Mouse (Mus musculus): Measurements from ENCODE around the gene Csnk2a1. TPM values are rescaled to one million over a fixed set of nuclear protein-coding genes. Genes with fewer than 3 reads are reported as not detected.

The Csnk2a1 gene
- total and polyA plus RNA-seq, 3 experiments, result 16.4 to 190 (median 187) TPM

- no peak for ATAC-seq (ENCODE audit: extremely low read depth, insufficient number of reproducible peaks, low FRiP score, poor library complexity, severe bottlenecking)
- peaks cover 87% of the 10 kb centered on the region for H3K36me3 ChIP-seq (replicated peaks)
- no peak overlapping the region for H3K4me3 ChIP-seq (ENCODE audit: low read depth, low read length)
- TF ChIP-seq TAL1 (conservative IDR thresholded peaks at IDR 0.05; ENCODE audit: low read depth, low read length) (no peak), CTCF (IDR thresholded peaks at IDR 0.05; ENCODE audit: low read depth, low read length) (no peak), POLR2AphosphoS5 (IDR thresholded peaks at IDR 0.05; ENCODE audit: insufficient replicate concordance, low read depth, low read length) (no peak), GATA1 (IDR thresholded peaks at IDR 0.05; ENCODE audit: borderline replicate concordance, low read length) (no peak), GATA2 (IDR thresholded peaks at IDR 0.05; ENCODE audit: borderline replicate concordance, low read depth, low read length) (no peak)
- DNase-seq (ENCODE audit: low spot score), result no peak
- H3K27me3 ChIP-seq (ENCODE audit: insufficient read depth, low read length), result no peaks in the 10 kb centered on the region
- peaks cover 10% of the 10 kb centered on the region for H3K4me1 ChIP-seq (ENCODE audit: insufficient read depth, low read depth, low read length)
- H3K9me3 ChIP-seq (replicated peaks), result no peaks in the 10 kb centered on the region
Observed at GRCm38 (mm10) chr2:152302862-152303261, 76.2 kb downstream of the Csnk2a1 start.

GRCm38 (mm10) chr2:152303781-152304180 lies 77.1 kb downstream of the Csnk2a1 start:
- H3K36me3 ChIP-seq (replicated peaks), result peaks cover 87% of the 10 kb centered on the region
- no peak overlapping the region for H3K4me3 ChIP-seq (ENCODE audit: low read depth, low read length)
- TF ChIP-seq POLR2AphosphoS5 (IDR thresholded peaks at IDR 0.05; ENCODE audit: insufficient replicate concordance, low read depth, low read length), result no peak
- TF ChIP-seq GATA1 (IDR thresholded peaks at IDR 0.05; ENCODE audit: borderline replicate concordance, low read length), result no peak
- no peak for TF ChIP-seq CTCF (IDR thresholded peaks at IDR 0.05; ENCODE audit: low read depth, low read length)
- no peak for TF ChIP-seq TAL1 (conservative IDR thresholded peaks at IDR 0.05; ENCODE audit: low read depth, low read length)
- TF ChIP-seq GATA2 (IDR thresholded peaks at IDR 0.05; ENCODE audit: borderline replicate concordance, low read depth, low read length), result no peak
- no peaks in the 10 kb centered on the region for H3K27me3 ChIP-seq (ENCODE audit: insufficient read depth, low read length)
- H3K9me3 ChIP-seq (replicated peaks), result no peaks in the 10 kb centered on the region
- DNase-seq (ENCODE audit: low spot score), result no peak
- peaks cover 8% of the 10 kb centered on the region for H3K4me1 ChIP-seq (ENCODE audit: insufficient read depth, low read depth, low read length)
- no peak for ATAC-seq (ENCODE audit: extremely low read depth, insufficient number of reproducible peaks, low FRiP score, poor library complexity, severe bottlenecking)

- H3K36me3 ChIP-seq (replicated peaks), result peaks cover 94% of the 10 kb centered on the region
- no peaks in the 10 kb centered on the region for H3K27me3 ChIP-seq (ENCODE audit: insufficient read depth, low read length)
- TF ChIP-seq GATA2 (IDR thresholded peaks at IDR 0.05; ENCODE audit: borderline replicate concordance, low read depth, low read length) (no peak), TAL1 (conservative IDR thresholded peaks at IDR 0.05; ENCODE audit: low read depth, low read length) (no peak), GATA1 (IDR thresholded peaks at IDR 0.05; ENCODE audit: borderline replicate concordance, low read length) (no peak), CTCF (IDR thresholded peaks at IDR 0.05; ENCODE audit: low read depth, low read length) (no peak), POLR2AphosphoS5 (IDR thresholded peaks at IDR 0.05; ENCODE audit: insufficient replicate concordance, low read depth, low read length) (no peak)
- peaks cover 8% of the 10 kb centered on the region for H3K4me1 ChIP-seq (ENCODE audit: insufficient read depth, low read depth, low read length)
- ATAC-seq (ENCODE audit: extremely low read depth, insufficient number of reproducible peaks, low FRiP score, poor library complexity, severe bottlenecking) (no peak), DNase-seq (ENCODE audit: low spot score) (no peak)
- H3K9me3 ChIP-seq (replicated peaks), result no peaks in the 10 kb centered on the region
- H3K4me3 ChIP-seq (ENCODE audit: low read depth, low read length), result no peak overlapping the region
Observed at GRCm38 (mm10) chr2:152305480-152305879, 78.8 kb downstream of the Csnk2a1 start.

GRCm38 (mm10) chr2:152307186-152307585 lies 80.5 kb downstream of the Csnk2a1 start:
- ATAC-seq (ENCODE audit: extremely low read depth, insufficient number of reproducible peaks, low FRiP score, poor library complexity, severe bottlenecking), result no peak
- no peak for DNase-seq (ENCODE audit: low spot score)
- Histone ChIP-seq H3K27me3 (ENCODE audit: insufficient read depth, low read length) (no peaks in the 10 kb centered on the region), H3K36me3 (replicated peaks) (peaks cover 98% of the 10 kb centered on the region), H3K4me3 (ENCODE audit: low read depth, low read length) (no peak overlapping the region), H3K9me3 (replicated peaks) (no peaks in the 10 kb centered on the region), H3K4me1 (ENCODE audit: insufficient read depth, low read depth, low read length) (peaks cover 10% of the 10 kb centered on the region)
- TF ChIP-seq GATA2 (IDR thresholded peaks at IDR 0.05; ENCODE audit: borderline replicate concordance, low read depth, low read length) (no peak), CTCF (IDR thresholded peaks at IDR 0.05; ENCODE audit: low read depth, low read length) (no peak), TAL1 (conservative IDR thresholded peaks at IDR 0.05; ENCODE audit: low read depth, low read length) (no peak), GATA1 (IDR thresholded peaks at IDR 0.05; ENCODE audit: borderline replicate concordance, low read length) (no peak), POLR2AphosphoS5 (IDR thresholded peaks at IDR 0.05; ENCODE audit: insufficient replicate concordance, low read depth, low read length) (no peak)

- ATAC-seq (ENCODE audit: extremely low read depth, insufficient number of reproducible peaks, low FRiP score, poor library complexity, severe bottlenecking), result no peak
- Histone ChIP-seq H3K9me3 (replicated peaks) (no peaks in the 10 kb centered on the region), H3K36me3 (replicated peaks) (peaks cover 99% of the 10 kb centered on the region), H3K27me3 (ENCODE audit: insufficient read depth, low read length) (no peaks in the 10 kb centered on the region), H3K4me1 (ENCODE audit: insufficient read depth, low read depth, low read length) (peaks cover 2% of the 10 kb centered on the region; the same call in 1 of the 2 replicates), H3K4me3 (ENCODE audit: low read depth, low read length) (no peak overlapping the region)
- TF ChIP-seq POLR2AphosphoS5 (IDR thresholded peaks at IDR 0.05; ENCODE audit: insufficient replicate concordance, low read depth, low read length), result no peak
- TF ChIP-seq GATA1 (IDR thresholded peaks at IDR 0.05; ENCODE audit: borderline replicate concordance, low read length), result no peak
- no peak for TF ChIP-seq TAL1 (conservative IDR thresholded peaks at IDR 0.05; ENCODE audit: low read depth, low read length)
- no peak for TF ChIP-seq CTCF (IDR thresholded peaks at IDR 0.05; ENCODE audit: low read depth, low read length)
- TF ChIP-seq GATA2 (IDR thresholded peaks at IDR 0.05; ENCODE audit: borderline replicate concordance, low read depth, low read length), result no peak
- no peak for DNase-seq (ENCODE audit: low spot score)
Observed at GRCm38 (mm10) chr2:152312996-152313395, 86.4 kb downstream of the Csnk2a1 start.

- Histone ChIP-seq H3K36me3 (replicated peaks) (peaks cover 99% of the 10 kb centered on the region), H3K27me3 (ENCODE audit: insufficient read depth, low read length) (no peaks in the 10 kb centered on the region), H3K4me3 (ENCODE audit: low read depth, low read length) (no peak overlapping the region), H3K9me3 (replicated peaks) (no peaks in the 10 kb centered on the region), H3K4me1 (ENCODE audit: insufficient read depth, low read depth, low read length) (peaks cover 2% of the 10 kb centered on the region; the same call in 1 of the 2 replicates)
- ATAC-seq (ENCODE audit: extremely low read depth, insufficient number of reproducible peaks, low FRiP score, poor library complexity, severe bottlenecking) (no peak), DNase-seq (ENCODE audit: low spot score) (no peak)
- TF ChIP-seq TAL1 (conservative IDR thresholded peaks at IDR 0.05; ENCODE audit: low read depth, low read length) (no peak), CTCF (IDR thresholded peaks at IDR 0.05; ENCODE audit: low read depth, low read length) (no peak), POLR2AphosphoS5 (IDR thresholded peaks at IDR 0.05; ENCODE audit: insufficient replicate concordance, low read depth, low read length) (no peak), GATA1 (IDR thresholded peaks at IDR 0.05; ENCODE audit: borderline replicate concordance, low read length) (no peak), GATA2 (IDR thresholded peaks at IDR 0.05; ENCODE audit: borderline replicate concordance, low read depth, low read length) (no peak)
Observed at GRCm38 (mm10) chr2:152313926-152314325, 87.3 kb downstream of the Csnk2a1 start.
